Mouse (Mus musculus): ENCODE measurements around the gene Tmem240.

- TF ChIP-seq CTCF (IDR thresholded peaks at IDR 0.05; ENCODE audit: low read depth) (no peak), EP300 (IDR thresholded peaks at IDR 0.05; ENCODE audit: low read depth) (no peak)
These were observed 11.5 kb downstream of the Tmem240 start for GRCm38 (mm10) chr4:155746036-155746548.

Data from liver, embryonic 14.5 days (tissue).